Mouse (Mus musculus) thymus, adult 2 months (tissue): ENCODE data around the gene Afap1.

ENCODE experiments used
- CTCF ChIP-seq: fragments of 200-500 bp; IDR thresholded peaks from 2 replicates; pipeline ENCODE4 v1.5.1; 2012; ENCODE audit warnings: mild to moderate bottlenecking, control low read depth, low read length, moderate library complexity, borderline replicate concordance; ENCODE audit not compliant: control insufficient read depth, poor library complexity, insufficient read depth; ENCODE audit errors: extremely low read depth
- POLR2A ChIP-seq: fragments of 200-500 bp; IDR thresholded peaks from 2 replicates; pipeline ENCODE4 v1.6.1; 2012; ENCODE audit warnings: mild to moderate bottlenecking, low read length, control low read depth, moderate library complexity; ENCODE audit not compliant: control insufficient read depth, poor library complexity, insufficient read depth; ENCODE audit errors: extremely low read depth

DNA sequence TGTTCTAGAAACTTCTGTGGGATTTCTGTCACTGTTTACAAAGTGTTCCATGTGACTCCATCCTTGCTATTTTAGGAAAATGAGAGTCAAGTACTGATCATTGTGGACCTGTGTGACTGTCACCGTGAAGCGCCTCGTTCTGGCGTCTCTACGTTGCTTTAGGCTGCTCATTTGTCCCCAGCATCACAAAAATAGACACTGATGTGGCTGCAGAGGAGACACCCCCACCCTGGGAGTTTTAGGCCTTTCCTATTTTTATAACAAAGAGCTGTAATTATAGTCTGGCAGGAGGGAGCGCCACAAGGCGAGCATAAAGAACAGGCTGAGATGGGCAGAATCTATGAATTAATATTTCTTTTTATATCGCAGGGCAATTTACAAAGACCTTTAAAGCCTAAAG, 92.5 kb downstream of the Afap1 start:
- TF ChIP-seq POLR2A (no peak), CTCF (no peak)
